Mouse (Mus musculus) midbrain, embryonic 10.5 days (tissue): ENCODE results near the gene Golga4. TPM values are rescaled to one million over a fixed set of nuclear protein-coding genes. Genes with fewer than 3 reads are reported as not detected.

Experiments
- DNase-seq: peaks from one replicate; pipeline ENCODE4 v3.0.0-alpha.2; 2017; ENCODE audit warnings: low spot score
- H3K27ac ChIP-seq: fragments of 300-500 bp; sonication (generic); replicated peaks from 2 replicates; pipeline ENCODE4 v1.5.1; 2016; ENCODE audit warnings: mild to moderate bottlenecking
- H3K27me3 ChIP-seq: fragments of 300-500 bp; sonication (generic); 2 replicates; pipeline ENCODE4 v1.6.1; 2016; ENCODE audit warnings: low read depth, mild to moderate bottlenecking; ENCODE audit not compliant: poor library complexity, severe bottlenecking
- H3K36me3 ChIP-seq: fragments of 300-500 bp; sonication (generic); 2 replicates; pipeline ENCODE4 v1.6.1; 2016; ENCODE audit warnings: mild to moderate bottlenecking, moderate library complexity
- H3K4me1 ChIP-seq: fragments of 300-500 bp; sonication (generic); 2 replicates; pipeline ENCODE4 v1.6.1; 2016
- H3K4me3 ChIP-seq: fragments of 300-500 bp; sonication (generic); 2 replicates; pipeline ENCODE4 v1.5.1; 2016; ENCODE audit warnings: mild to moderate bottlenecking, moderate library complexity
- H3K9me3 ChIP-seq: fragments of 300-500 bp; sonication (generic); replicated peaks from 2 replicates; pipeline ENCODE4 v1.6.1; 2016; ENCODE audit warnings: mild to moderate bottlenecking
- WGBS: fragments of 180-500 bp; shearing (Covaris S2); methylation state at CpG from one replicate; pipeline ENCODE4 v1.1.7; 2016; 5-methylcytosine and 5-hydroxymethylcytosine counted together
- polyA plus RNA-seq: library from polyadenylated mRNA; unstranded; fragments of >200 nt; fragmentation: Nextera tagmentation; extraction: Ambion mirVana; gene quantifications from 2 replicates; pipeline ENCODE4 v1.2.1, GENCODE M21; 2016

Golga4 gene
- polyA plus RNA-seq, 1 experiment from 2014 or later, result 39.2 TPM

DNA sequence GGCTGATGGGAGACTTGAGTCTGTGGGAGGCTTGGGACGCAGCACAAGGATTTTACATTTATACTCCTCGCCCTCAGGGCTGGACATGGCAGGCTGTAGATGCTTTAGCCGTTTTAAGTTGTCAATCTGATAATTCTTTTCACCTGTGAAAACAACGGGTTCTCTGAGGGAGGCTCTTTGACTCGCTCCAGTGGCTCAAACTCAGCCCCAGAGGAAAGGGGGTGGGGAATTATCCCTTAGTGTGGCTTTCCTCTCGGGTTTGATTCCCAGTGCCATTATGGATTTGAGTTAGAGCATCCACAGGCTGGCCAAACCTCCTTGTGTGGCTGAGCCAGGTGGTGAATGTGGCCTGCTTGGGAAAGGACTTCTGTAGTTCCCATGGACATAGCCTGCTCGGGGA, 118.1 kb downstream of the Golga4 start:
- H3K27ac ChIP-seq, result peak overlapping the region; percentile 49; the same call in 1 of the 2 replicates
- peaks cover 33% of the 10 kb centered on the region for H3K4me1 ChIP-seq
- H3K36me3 ChIP-seq, result no peaks in the 10 kb centered on the region
- no peaks in the 10 kb centered on the region for H3K9me3 ChIP-seq
- 35% methylated on average over 7 of the region's 7 CpGs for WGBS
- no peaks in the 10 kb centered on the region for H3K27me3 ChIP-seq
- no peak overlapping the region for H3K4me3 ChIP-seq
- DNase-seq, result peak; percentile 24

GRCm38 (mm10) chr9:118629763-118630379, 123.8 kb downstream of the Golga4 start:
- H3K4me3 ChIP-seq, result no peak overlapping the region
- no peaks in the 10 kb centered on the region for H3K9me3 ChIP-seq
- H3K4me1 ChIP-seq, result peaks cover 13% of the 10 kb centered on the region
- no peaks in the 10 kb centered on the region for H3K36me3 ChIP-seq
- DNase-seq, result no peak
- WGBS, result 68% methylated on average over 6 of the region's 6 CpGs
- no peak overlapping the region for H3K27ac ChIP-seq
- H3K27me3 ChIP-seq, result no peaks in the 10 kb centered on the region

Other genes starting within 250 kb of the Golga4 start
- gene Eomes, start 28.1 kb upstream of the Golga4 start, polyA plus RNA-seq, result 0.25 and 0.56 TPM in 2 replicates
- gene Itga9, start 100.4 kb downstream of the Golga4 start, polyA plus RNA-seq, result 4.0 and 5.2 TPM in 2 replicates